Mouse (Mus musculus): ENCODE data around the gene Tlr12.

The Tlr12 gene

GRCm38 (mm10) chr4:128618246-128618911 is at the start of gene Tlr12:
Gene Tlr12 (minus strand): TSS chr4:128618619.
- no peak for TF ChIP-seq GATA4 (IDR thresholded peaks at IDR 0.05; ENCODE audit: insufficient replicate concordance, low read length)

- TF ChIP-seq GATA4 (IDR thresholded peaks at IDR 0.05; ENCODE audit: insufficient replicate concordance, low read length): no peak
Observed at GRCm38 (mm10) chr4:128664002-128664401, 45.6 kb upstream of the Tlr12 start.

GRCm38 (mm10) chr4:128661063-128661462 is 42.6 kb upstream of the Tlr12 start:
- no peak for TF ChIP-seq GATA4 (IDR thresholded peaks at IDR 0.05; ENCODE audit: insufficient replicate concordance, low read length)

- TF ChIP-seq GATA4 (IDR thresholded peaks at IDR 0.05; ENCODE audit: insufficient replicate concordance, low read length): no peak
Observed at GRCm38 (mm10) chr4:128660196-128660595, 41.8 kb upstream of the Tlr12 start.

- TF ChIP-seq GATA4 (IDR thresholded peaks at IDR 0.05; ENCODE audit: insufficient replicate concordance, low read length): no peak
Observed at GRCm38 (mm10) chr4:128655446-128655845, 37.0 kb upstream of the Tlr12 start.

GRCm38 (mm10) chr4:128654505-128655381 is 36.3 kb upstream of the Tlr12 start, which contains the start of gene Phc2:
Gene Phc2 (plus strand): TSS chr4:128654702.
- no peak for TF ChIP-seq GATA4 (IDR thresholded peaks at IDR 0.05; ENCODE audit: insufficient replicate concordance, low read length)

GRCm38 (mm10) chr4:128652584-128653298 is 34.3 kb upstream of the Tlr12 start:
- no peak for TF ChIP-seq GATA4 (IDR thresholded peaks at IDR 0.05; ENCODE audit: insufficient replicate concordance, low read length)

GRCm38 (mm10) chr4:128651530-128651929 is 33.1 kb upstream of the Tlr12 start:
- no peak for TF ChIP-seq GATA4 (IDR thresholded peaks at IDR 0.05; ENCODE audit: insufficient replicate concordance, low read length)

GRCm38 (mm10) chr4:128648567-128649255 is 30.3 kb upstream of the Tlr12 start:
- TF ChIP-seq GATA4 (IDR thresholded peaks at IDR 0.05; ENCODE audit: insufficient replicate concordance, low read length): no peak

- no peak for TF ChIP-seq GATA4 (IDR thresholded peaks at IDR 0.05; ENCODE audit: insufficient replicate concordance, low read length)
Observed at GRCm38 (mm10) chr4:128646762-128647161, 28.3 kb upstream of the Tlr12 start.

GRCm38 (mm10) chr4:128645896-128646295 is 27.5 kb upstream of the Tlr12 start:
- TF ChIP-seq GATA4 (IDR thresholded peaks at IDR 0.05; ENCODE audit: insufficient replicate concordance, low read length): no peak

GRCm38 (mm10) chr4:128641766-128642717 is 23.6 kb upstream of the Tlr12 start:
- TF ChIP-seq GATA4 (IDR thresholded peaks at IDR 0.05; ENCODE audit: insufficient replicate concordance, low read length): no peak

- no peak for TF ChIP-seq GATA4 (IDR thresholded peaks at IDR 0.05; ENCODE audit: insufficient replicate concordance, low read length)
Observed at GRCm38 (mm10) chr4:128638265-128638923, 20.0 kb upstream of the Tlr12 start.
